Mouse (Mus musculus): ENCODE results near the gene Esr1. TPM values are rescaled to one million over a fixed set of nuclear protein-coding genes. Genes with fewer than 3 reads are reported as not detected.

Esr1 gene
- 2.2 and 2.3 TPM in 2 replicates for polyA plus RNA-seq (2021; fragmentation: Nextera tagmentation)
- long read RNA-seq, experiment 1, full-length matches to known transcripts, result 1 of 7 reads
- long read RNA-seq, experiment 1, partial matches to known transcripts, result 0 of 7 reads
- long read RNA-seq, experiment 1, other reads (novel, unspliced or antisense), result 6 of 7 reads
- long read RNA-seq, experiment 2, partial matches to known transcripts, result 2 of 7 reads
- long read RNA-seq, experiment 2, other reads (novel, unspliced or antisense), result 5 of 7 reads

DNA sequence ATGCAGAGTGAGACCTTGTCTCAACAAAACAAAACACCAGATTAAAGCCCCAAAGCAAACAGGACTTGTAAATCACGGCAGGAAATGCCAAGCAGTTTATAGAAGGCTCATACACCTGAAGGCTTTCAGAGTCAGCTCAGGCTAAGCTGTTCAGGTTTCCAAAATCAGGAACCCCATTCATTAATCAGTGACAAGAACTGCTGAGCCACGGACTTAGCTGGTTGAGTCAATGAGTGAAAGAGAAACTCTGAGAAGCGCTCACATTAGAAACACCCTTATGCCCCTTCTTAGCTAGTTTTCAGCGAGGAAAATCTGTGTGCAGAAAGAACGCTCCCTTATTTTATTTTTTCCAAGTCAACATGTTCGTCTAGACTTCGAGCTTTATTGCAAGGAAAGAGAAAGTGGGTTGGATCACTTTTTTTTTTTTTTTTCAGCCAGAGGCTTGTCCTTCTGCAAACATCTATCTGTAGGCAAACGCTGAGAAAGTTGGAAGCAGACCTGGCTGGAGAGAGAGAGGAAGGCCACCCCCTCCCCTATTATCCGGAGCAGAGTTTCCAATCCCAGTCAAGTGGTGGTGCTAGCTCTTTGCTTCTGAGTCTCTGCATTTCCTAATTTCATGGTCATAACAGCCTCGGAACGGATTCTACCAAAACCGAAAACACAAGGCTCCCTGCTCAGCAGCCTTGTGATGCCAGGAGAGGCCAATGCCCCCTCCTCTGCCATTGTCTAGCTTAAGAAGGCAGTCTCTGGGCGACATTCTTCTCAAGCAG, at the start of gene Esr1:
Gene Esr1 (plus strand): TSS at position 208 of the 770 bp plus-strand sequence.

Other genes with a start within 250 kb of the Esr1 start
- 3.3 and 5.5 TPM in 2 replicates for gene Zbtb2, start 223.5 kb upstream of the Esr1 start, polyA plus RNA-seq (2021; fragmentation: Nextera tagmentation)
- 32.6 and 42.9 TPM in 2 replicates for gene Rmnd1, start 179.2 kb upstream of the Esr1 start, polyA plus RNA-seq (2021; fragmentation: Nextera tagmentation)
- gene Armt1, start 179.1 kb upstream of the Esr1 start, polyA plus RNA-seq (2021; fragmentation: Nextera tagmentation), result 12.8 and 15.8 TPM in 2 replicates
- gene Ccdc170, start 129.1 kb upstream of the Esr1 start, polyA plus RNA-seq (2021; fragmentation: Nextera tagmentation), result 0.15 and 0.16 TPM in 2 replicates